Mouse (Mus musculus): Measurements from ENCODE around the gene Utp6.

DNA sequence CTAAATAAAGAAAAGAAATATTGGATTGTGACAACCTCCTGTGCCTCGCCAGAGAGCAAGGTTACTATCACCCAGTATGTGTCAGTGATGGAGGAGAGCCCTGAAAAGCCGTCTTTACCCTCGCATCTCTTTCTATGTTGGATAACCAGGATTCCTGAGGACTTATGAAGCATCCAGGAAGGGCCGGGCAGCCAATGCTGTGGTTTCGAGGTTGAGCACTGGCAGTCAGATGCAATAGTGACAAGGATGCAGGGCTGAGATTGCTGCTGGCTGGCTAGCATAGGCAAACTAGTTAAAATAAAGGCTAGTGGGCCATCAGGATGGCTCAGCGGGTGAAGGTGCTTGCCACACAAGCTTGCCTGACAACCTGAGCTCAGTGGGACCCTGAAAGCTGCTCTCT lies 61.0 kb downstream of the Utp6 start:
- no peak for TF ChIP-seq ZNF384 (IDR thresholded peaks at IDR 0.05; ENCODE audit: low read depth, low read length)
- no peak for TF ChIP-seq MAFK (IDR thresholded peaks at IDR 0.05; ENCODE audit: insufficient read depth, low read depth, low read length)
- TF ChIP-seq HCFC1 (IDR thresholded peaks at IDR 0.05; ENCODE audit: borderline replicate concordance, insufficient read depth, low read length): no peak
